Mouse (Mus musculus): ENCODE data around the gene Lingo3.
A peak's percentile ranks its signal among the peaks of the same experiment; 100 is the strongest.

DNA sequence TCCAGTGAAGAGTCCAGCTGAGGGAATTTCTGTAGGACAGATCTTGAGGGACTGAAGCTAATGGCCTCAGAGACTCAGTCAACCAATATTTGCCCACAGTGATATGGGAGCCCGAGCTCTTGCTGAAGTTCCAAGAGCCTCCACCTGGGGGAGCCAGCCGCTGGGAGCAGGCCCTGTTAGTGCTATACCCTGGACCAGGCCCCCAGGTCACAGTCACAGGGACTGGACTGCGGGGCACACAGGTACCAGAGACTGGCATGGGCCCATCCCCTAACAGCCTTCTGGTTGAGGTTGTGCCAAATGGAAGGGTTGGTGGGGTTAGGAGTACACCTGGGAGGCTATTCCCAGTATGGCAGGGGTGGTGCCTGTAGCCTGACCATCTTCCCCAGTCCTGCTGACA, 37.9 kb downstream of the Lingo3 start:
- TF ChIP-seq POLR2A (IDR thresholded peaks at IDR 0.05; ENCODE audit: borderline replicate concordance, extremely low read depth, low read depth, low read length) = no peak
- peak; percentile 50; the same call in 1 of the 2 replicates for TF ChIP-seq CTCF (IDR thresholded peaks at IDR 0.05; ENCODE audit: insufficient read depth, low read length)
